Mouse (Mus musculus) thymus, adult 18-20 months (tissue): ENCODE results near the gene Pdzd7.

Experiments used
- DNase-seq, 2 experiments: peaks; one replicate each; pipeline ENCODE4 v3.0.0; 2022; ENCODE audit warnings: mixed read lengths in 2 of 2

The Pdzd7 gene

DNA sequence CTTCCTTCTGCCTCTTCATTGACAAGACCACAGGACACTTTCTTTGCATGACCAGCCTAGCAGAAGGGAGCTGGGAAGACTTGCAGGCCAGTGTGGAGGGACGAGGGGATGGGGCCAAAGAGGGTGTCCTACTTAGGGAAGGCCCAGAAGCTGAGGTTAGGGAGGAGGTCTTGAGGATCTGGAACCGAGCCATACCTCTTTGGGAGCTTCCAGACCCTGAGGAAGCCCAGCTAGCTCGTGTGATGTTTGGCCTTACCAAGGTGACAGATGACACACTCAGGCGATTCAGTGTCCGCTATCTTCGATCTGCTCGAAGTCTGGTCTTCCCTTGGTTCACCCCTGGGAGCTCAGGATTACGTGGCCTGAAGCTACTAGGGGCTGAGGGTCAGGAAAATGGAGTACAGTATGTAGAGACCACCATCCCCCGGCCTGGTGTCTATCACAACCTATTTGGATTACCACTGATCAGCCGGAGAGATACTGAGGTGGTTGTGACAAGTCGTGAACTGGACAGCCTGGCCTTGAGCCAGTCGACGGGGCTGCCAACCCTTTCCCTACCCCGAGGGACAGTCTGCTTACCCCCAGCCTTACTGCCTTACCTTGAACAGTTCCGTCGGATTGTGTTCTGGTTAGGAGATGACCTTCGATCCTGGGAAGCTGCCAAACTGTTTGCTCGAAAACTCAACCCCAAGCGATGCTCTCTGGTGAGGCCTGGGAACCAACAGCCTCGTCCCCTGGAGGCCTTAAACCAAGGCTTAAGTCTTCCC is 37.9 kb downstream of the Pdzd7 start:
- DNase-seq: no peak

DNA sequence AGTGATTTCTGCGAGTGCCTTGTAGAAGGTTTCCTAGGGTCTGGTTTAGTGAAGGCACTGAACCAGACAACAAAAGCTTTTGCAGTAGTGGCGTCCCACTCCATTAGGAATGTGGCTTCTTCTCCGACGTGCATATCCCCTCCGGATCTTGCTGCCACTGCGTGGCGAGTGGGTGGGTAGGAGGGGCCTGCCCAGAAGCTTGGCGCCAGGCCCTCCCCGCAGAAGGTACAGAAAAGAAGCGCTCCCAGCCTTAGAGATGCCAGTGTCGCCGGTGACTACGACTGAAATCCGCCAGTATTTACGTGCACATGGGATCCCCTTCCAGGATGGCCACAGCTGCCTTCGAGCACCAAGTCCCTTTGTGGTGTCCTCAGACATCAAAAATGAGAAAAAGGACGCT is 38.5 kb downstream of the Pdzd7 start:
- peak in 1 of 2 experiments; percentile 25 for DNase-seq

DNA sequence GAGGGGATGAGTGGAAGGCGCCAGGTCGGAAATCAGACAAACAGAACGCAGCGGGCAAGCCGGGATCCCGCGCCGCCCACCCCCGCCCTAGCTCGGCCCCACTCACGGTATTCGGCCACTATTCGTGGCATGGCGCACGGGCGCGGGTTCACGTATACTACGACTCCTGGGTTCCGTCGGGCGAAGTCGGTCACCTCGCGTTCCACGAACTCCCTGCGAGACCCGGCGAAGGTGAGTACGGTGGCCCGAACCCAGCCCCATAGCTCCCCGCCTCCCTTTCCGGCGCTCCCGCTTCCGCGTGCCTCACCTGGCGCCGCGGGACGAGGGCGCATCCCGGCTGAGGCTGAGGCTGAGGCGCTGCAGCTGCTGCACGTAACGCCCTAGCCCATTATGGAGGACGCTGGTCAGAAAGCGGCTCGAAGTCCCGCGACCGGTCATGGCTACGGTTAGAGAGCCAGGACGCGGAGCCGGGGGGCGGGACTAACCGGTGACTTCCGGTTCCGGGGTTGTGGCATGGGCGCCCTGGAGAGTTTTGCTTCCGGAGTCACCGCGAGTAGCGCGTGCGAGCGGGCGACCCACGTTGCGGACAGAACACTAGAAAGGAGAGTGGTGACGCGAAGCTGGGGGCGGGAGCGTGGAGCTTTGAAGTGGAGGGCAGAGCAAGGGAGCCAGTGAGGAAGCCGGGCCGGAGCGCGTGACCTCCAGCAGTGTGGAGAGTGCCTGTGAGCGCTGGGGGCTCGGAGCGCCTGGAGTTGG is 39.4 kb downstream of the Pdzd7 start, which contains the start of gene Mrpl43:
TSS of gene Mrpl43 (minus strand) at position 486 of the 756 bp plus-strand sequence.
- DNase-seq: peak; percentile 87 to 92

DNA sequence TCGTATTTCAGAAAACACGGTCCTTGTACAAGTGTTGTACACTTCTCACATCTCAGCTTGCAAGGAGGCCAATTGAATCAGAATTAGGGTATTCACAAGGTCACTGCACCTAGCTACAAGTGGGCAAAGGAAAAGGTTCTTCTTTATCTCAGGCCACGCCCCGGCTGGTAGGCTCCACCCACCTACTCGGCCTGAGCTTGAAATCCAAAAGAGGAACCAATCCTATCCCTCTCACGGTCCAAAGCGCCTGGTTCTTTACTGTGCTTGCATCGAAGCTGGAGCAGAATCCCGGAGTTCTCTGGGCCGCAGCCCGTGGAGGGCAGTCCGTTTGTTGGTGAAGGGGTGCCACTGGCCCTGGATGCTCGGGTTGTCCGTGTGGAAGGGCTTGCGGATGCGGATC is 40.1 kb downstream of the Pdzd7 start, which contains the start of gene Twnk:
TSS of gene Twnk (plus strand) at position 220 of the 400 bp plus-strand sequence.
- peak in 1 of 2 experiments; percentile 41 for DNase-seq

DNA sequence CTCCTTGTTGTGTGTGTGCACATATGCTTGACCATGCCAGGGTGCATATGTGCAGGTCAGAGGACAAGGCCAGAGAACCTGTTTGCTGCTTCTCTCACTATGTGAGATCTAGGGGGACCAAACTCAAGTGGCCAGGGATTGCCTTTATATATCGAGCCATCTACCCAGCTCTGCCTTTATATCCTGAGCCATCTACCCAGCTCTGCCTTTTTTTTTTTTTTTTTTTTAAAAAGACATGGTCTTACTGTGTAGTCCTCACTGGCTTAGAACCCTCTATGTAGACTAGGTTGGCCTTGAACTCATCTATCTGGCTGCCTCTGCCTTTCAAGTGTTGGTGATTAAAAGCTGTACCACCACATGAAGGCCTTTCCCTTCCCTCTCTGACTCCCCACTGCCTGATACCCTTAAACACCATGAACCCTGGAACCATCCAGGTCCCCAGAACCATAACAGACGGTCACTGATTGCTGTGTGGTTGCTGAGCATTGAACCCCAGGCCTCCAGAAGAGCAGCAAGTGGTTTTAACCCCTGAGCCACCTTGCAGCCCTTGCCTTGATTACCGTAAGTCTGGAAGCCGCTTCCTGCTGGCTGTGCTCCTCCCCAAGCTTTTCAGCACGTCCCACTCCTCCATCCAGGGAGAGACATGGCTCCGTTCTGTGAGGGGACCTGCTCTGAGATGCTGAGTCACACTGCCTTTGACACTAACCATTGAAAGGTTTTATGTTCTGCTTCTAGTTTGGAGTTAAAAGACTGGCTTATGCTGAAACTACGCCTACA is 41.6 kb downstream of the Pdzd7 start:
- no peak for DNase-seq

DNA sequence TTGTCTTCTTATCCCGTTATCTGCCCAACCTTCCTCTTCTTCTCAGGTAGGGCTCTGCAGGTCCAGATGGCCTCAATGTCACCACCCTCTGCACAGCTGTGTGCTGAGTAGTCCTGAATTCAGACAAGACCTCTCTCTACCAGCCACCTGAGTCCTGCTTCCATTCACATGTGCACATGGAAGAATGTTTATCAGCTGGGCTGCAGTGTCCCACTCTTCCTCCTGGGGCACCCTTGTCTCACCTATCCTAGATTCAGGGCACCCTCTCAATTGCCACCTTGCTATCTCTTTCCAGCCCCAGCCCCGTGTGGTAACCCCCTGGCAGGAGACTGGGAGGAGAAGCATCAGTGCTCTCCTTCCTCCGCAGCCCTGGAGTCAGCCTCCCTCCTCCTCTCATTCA is 43.2 kb downstream of the Pdzd7 start:
- DNase-seq: no peak

DNA sequence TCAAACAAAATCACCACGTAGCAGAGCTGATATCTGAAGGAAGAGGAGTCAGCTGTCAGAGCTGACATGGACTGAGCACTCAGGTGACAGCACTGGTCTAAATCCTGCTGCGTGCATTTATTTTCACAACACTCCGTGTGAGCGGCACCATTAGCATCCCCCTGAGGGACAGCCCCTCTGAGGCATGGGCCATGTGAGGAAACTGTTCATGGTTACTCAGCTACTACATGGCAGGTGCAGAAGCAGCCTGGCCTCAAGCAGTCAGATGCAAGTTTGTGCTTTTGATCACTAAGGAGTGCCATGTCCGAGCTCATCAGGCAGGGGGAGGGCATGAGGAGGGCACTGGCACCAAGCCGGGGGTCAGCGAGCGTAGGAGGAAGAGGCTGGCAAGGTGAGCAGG is 45.9 kb downstream of the Pdzd7 start:
- no peak for DNase-seq

DNA sequence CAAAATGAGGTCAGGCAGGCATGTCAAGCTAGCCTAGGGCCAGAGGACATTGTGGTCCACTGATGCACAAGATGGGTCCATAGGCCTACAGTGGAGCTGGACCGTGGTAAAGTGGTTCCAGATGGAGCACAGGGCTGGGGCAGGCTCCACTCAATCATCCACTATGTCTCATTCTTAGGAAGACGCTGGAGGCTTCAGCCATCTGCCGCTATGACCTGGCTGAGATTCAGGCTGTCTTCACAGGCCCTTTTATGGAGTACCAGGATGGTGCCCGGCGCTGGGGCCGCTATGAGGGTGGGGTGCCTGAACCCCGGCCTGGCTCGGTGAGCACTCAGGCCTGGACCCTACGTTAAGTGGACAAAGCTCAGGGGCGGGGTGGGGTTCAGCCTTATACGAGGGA is 47.7 kb downstream of the Pdzd7 start:
- DNase-seq: no peak

DNA sequence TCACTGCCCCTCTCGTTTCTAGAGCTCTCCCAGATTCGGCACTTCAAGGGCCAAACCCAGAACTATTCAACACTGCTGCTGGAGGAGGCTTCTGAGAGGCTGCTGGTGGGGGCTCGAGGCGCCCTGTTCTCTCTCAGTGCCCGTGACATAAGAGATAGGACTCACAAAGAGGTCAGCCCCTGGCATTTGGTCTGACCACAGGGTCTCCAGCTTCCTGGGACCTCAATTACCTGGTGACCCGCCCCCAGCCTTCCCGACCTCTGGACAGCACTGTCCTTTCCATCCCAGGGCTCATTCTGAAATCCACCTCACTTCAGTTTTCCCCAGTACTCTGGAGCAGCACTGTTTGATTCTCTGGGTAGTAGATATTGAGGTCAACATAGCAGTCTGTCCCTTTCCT is 52.8 kb downstream of the Pdzd7 start:
- DNase-seq: no peak

DNA sequence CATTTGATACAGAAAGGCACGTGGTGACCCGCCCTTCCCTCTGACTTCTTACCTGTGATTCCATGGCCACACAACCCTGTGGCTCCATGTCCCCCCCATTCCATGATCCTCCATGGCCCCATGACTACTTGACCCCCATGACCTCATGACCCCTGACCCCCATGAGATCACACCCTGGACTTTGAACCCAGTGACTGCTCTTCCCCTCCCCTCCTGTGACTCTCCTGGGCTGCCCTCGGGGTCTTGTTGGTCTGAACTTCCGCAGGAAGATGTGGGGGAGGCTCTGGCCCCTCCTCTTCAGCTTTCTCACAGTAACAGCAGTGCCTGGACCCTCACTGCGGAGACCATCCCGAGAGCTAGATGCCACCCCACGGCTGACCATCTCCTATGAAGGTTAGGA is 53.3 kb downstream of the Pdzd7 start:
- DNase-seq: peak in 1 of 2 experiments; percentile 27

DNA sequence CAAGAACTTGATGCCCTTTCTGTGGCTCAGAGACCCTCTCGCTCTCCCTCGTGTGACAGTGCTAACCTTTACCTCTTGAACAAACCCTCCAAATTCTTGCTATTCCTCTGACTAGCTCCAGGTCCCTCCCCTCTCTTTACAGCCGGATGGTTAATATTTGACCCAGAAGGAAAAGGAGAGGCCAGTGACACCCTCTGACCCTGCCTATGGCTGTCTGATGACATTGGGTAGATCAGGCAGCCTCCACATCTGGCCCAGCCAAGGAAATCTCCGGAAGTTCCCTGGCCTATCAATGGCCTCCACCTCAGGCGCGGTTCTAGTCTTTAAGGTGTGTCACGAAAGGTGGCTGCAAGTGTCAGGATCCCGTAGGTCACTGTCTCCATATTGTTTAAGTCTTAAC is 54.5 kb downstream of the Pdzd7 start:
- DNase-seq: no peak

DNA sequence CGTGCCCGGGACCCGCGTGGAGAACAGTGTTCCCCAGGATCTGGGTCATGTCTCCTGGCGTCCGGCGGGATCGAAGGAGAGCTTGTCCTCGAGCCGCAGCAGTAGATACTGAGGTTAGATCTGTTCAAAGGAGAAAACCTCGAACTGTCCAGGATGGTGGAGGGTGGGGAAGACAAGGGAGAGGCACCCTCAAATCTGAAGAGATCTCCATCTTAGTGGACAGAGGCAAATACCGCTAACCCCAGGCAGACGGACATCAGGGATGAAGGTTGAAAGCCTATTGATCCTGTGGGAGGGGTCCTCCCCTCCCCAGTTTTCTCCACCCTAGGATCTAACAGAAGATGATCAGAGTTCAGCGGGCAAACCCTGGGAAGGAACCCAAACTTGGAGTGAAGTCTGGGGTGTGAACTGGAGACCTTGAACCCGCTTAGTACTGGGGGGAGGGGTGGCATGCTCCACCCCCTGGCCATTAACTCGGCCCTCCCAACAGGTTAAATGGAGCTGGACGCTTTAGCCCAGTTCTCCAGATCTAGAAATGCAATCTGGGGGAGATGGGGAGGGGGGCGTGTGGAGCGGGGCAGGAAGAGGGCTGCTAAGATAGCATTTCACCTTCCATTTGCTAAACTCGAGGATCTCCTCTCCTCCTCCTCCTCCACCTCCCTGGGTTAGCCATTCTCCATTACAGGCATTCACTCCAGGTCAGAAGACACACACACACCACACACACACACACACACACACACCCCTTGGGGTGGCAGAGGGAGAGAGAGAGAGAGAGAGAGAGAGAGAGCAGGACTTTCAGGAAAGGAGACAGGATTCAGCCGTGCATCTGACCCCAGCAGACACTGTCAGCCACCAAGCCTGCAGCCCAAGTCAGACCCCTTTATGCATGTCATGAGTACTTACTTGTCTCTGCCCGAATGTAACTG is 55.7 kb downstream of the Pdzd7 start:
- no peak for DNase-seq

DNA sequence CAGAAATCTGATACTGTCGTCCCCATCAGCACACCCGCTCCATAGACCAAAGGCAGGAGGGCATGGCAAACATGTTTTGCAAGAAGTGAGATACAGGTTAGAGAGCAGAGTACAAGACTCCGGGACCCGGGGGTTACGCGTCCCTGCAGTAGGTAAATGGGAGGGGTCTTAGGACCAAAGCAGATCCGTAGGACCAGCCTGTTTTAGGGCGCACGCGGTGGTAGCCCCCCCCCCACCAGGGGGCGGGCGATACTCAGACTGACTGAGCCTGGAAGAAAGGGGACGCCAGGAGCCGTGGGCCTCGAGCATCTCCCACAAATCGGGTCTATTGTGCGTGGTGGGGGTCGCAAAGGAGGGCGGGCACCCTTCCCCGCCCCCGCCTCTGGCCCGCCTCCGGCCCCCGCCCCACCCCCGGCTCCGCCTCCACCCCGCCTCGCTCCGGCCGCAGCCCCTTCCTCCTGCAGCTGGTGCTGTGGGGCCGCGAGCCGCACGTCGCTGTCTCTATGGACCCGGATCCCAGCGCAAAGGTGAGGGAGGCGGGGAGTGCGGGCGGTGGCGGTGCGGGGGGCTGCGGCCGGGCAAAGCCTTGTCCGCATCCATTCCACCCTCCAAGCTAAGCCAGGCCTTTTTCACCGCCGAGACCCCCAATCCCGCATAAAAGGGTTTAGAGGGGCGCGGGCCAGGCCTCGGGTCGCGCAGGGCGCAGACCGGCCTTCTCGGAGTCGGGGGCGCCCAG is 56.5 kb downstream of the Pdzd7 start, which contains the start of gene Sema4g:
TSS of gene Sema4g (plus strand) at position 271 of the 736 bp plus-strand sequence.
- DNase-seq: peak in 1 of 2 experiments; percentile 42

DNA sequence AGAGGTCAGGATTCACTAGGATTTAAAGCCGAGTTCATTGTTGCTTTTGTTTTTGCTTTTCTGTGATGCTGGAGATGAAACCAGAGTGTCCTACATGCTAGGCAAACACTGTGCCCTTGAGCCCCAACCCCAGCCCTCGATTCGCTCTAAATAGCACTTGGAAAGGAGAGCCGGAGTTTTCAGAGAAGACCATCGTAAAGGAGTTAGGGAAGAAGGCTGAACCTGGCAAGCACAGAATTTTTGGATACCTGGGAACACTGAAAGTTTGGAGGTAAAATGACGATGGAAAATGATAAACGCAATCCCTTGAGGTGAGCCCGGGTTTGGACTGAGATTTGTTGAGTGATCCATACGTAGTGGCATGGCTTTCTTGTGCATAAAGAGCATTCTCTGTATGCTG is 57.2 kb downstream of the Pdzd7 start:
- DNase-seq: no peak

DNA sequence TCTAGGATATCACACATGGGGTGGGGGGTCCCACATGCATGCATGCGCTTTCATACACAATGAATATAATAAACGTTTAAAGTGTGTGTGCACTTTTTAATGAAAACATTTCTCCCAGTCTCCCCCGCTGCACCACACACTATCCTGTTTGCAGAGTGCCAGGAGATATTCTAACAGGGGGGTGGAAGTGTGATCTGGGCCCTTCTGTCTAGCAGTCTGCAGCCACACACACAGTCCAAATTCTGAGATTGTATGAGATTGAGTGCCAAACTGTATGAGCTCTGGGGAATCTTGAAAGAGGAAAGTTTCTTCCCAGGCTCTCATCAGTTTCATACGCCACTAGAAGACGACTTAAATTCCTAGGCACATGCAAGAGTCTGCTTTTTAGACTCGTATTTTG is 57.7 kb downstream of the Pdzd7 start:
- DNase-seq: no peak

DNA sequence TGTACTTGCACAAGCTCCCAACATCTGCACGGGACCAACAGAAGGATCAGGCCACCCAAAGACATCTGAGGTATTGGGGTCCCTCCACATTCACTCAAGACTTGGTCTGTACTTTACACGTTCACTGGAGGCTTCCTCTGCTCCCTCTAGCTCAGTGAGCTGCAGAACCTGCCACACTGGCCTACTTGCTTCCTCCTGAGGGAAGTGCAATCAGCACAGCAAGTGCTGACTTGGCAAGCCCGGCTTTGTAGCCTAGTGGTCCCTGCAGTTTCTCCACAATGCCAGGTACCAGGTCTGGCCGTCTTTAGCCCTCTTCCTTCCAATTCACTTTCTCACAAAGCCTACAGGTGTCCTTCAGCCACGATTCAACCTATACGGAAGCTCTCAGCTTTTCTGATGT is 58.5 kb downstream of the Pdzd7 start:
- no peak for DNase-seq

DNA sequence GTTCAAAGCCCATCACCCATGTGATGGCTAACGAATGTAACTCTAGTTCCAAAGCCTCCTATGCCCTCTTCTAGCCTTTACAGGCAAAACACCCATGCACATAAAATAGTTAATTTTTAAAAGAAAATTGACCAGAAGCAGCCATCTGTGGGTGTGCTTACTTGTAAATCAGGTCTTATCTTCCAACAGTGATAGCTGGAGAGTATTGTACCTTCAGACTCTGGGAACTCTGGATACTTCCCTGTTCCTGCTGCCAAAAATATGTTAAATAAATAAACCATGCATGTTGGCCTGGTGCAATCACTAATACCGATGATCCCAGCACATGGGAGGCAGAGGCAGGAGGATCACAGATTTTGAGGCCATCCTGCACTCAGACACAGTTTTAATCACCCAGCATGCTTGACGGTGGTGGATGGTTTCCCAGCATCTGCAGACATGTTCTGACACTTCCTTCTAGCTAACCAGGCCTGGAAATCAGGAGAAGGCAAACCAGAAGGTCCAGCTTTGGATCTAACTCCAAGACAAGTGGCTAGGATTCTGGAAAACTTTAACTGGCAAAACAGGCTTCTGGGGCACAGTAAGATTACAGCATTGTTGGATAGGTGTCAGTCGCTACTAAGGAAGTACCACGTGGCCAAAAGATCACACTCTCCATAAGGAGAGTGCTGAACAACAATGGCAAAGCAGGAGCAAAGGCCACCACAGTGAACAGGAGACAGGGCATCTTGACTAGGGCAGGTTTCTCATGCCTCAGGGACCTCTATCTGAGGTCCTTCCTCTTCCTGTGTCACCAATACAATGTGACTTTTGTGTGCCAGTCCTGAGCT is 60.1 kb downstream of the Pdzd7 start:
- no peak for DNase-seq

DNA sequence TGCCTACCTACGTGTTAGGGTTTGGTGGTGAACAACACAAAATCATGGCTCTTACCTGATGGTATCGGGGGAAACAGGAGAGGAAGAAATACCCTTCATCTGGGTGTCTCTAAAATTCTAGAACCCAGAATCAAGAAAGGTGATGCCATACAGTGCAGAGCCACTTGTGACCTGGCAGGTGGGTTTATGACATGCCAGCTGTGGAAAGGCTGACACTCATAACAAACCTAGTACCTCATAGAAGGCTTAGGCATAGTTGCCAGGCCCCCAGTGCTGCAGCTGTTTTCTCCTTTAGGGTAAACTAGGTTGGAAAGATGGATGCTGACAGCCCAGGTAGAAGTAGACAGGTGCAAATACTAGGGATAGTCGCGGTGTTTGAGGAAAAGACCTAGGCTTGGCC is 61.1 kb downstream of the Pdzd7 start:
- no peak for DNase-seq

DNA sequence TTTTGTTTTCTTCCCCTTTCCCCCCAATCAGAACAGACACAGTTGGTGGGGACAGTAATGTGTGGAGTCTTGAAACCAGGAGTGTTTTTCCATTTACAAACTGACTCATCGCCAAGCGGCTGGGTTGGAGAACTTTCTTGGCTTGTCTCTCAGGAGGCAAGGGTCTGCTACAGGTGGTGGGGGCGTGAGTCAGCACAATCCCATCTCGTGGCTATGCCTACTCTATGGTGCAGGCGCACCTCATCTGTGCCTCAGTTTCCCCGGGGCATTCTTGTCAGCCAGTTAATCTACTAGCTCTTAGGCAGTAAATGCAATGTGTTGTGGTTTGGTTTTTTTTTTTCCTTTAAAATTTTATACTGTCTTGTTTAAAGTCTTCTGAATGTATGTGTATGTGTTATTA is 62.2 kb downstream of the Pdzd7 start:
- no peak for DNase-seq

DNA sequence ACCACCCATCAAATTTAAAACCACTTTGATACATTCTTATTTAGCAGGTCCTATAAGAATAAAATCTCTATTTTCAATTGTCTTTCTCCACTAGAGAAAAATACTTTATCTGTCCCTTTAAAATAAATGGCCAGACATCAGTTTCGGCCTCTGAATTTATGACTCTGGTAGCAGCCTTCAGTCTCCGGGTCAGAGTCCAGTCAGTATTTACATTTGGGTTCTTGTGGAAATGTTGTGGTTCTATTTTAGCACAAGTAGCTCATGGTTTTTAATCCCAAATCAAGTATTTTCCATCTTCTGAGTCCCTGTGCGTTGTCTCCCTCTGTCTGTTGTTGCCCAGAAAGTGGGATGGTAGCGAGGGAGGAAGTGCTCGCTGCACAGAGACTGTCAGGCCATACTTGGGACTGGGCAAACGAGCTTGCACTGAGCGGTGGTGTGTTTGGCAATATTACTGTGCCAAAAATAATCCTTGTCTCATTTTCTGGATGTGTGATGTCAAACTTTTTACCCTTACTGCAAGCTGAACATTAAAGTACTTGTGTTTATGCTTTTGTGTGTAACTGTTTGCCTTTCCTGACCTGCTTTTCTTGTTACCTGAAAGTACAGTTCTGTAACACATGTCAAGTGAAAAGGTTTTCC is 62.9 kb downstream of the Pdzd7 start:
- DNase-seq: no peak
